Mouse (Mus musculus) liver, adult (tissue): Measurements from ENCODE around the gene Chst8.

ENCODE experiments used
- GATA4 ChIP-seq: IDR thresholded peaks from 2 replicates; pipeline ENCODE4 v1.6.1; 2014; ENCODE audit warnings: mild to moderate bottlenecking, low read length; ENCODE audit not compliant: insufficient replicate concordance

Chst8 gene

GRCm38 (mm10) chr7:34714848-34715460, 97.6 kb downstream of the Chst8 start:
- no peak for TF ChIP-seq GATA4

GRCm38 (mm10) chr7:34709111-34709510, 103.4 kb downstream of the Chst8 start:
- no peak for TF ChIP-seq GATA4

- no peak for TF ChIP-seq GATA4
These were observed 108.1 kb downstream of the Chst8 start for GRCm38 (mm10) chr7:34704401-34704800.

GRCm38 (mm10) chr7:34703437-34703836, 109.1 kb downstream of the Chst8 start:
- TF ChIP-seq GATA4, result no peak

GRCm38 (mm10) chr7:34702718-34703351, 109.7 kb downstream of the Chst8 start:
- TF ChIP-seq GATA4, result no peak

GRCm38 (mm10) chr7:34699888-34700287, 112.6 kb downstream of the Chst8 start:
- TF ChIP-seq GATA4, result no peak

- no peak for TF ChIP-seq GATA4
These were observed 114.3 kb downstream of the Chst8 start for GRCm38 (mm10) chr7:34698221-34698620.

GRCm38 (mm10) chr7:34696086-34696485, 116.4 kb downstream of the Chst8 start:
- TF ChIP-seq GATA4, result no peak

GRCm38 (mm10) chr7:34694898-34695297, 117.6 kb downstream of the Chst8 start:
- no peak for TF ChIP-seq GATA4

GRCm38 (mm10) chr7:34693916-34694315, 118.6 kb downstream of the Chst8 start:
- no peak for TF ChIP-seq GATA4

GRCm38 (mm10) chr7:34693072-34693471, 119.4 kb downstream of the Chst8 start:
- no peak for TF ChIP-seq GATA4

GRCm38 (mm10) chr7:34690111-34690510, 122.4 kb downstream of the Chst8 start:
- no peak for TF ChIP-seq GATA4

- TF ChIP-seq GATA4, result no peak
These were observed 123.5 kb downstream of the Chst8 start for GRCm38 (mm10) chr7:34689028-34689427.

- no peak for TF ChIP-seq GATA4
These were observed 126.7 kb downstream of the Chst8 start for GRCm38 (mm10) chr7:34685801-34686200.

GRCm38 (mm10) chr7:34685176-34685575, 127.3 kb downstream of the Chst8 start:
- TF ChIP-seq GATA4, result no peak

GRCm38 (mm10) chr7:34680771-34681421, 131.6 kb downstream of the Chst8 start:
- TF ChIP-seq GATA4, result no peak
